Mouse (Mus musculus): Measurements from ENCODE around the gene Cxcl2.
A peak's percentile ranks its signal among the peaks of the same experiment; 100 is the strongest.

The Cxcl2 gene

GRCm38 (mm10) chr5:90903339-90904020 lies at the start of gene Cxcl2:
TSS of gene Cxcl2 (plus strand) at chr5:90903871.
- no peak for DNase-seq (ENCODE audit: low read depth)

GRCm38 (mm10) chr5:90855308-90856230 lies 48.1 kb upstream of the Cxcl2 start:
- peak; percentile 51 for DNase-seq (ENCODE audit: low read depth)

GRCm38 (mm10) chr5:90857463-90857862 lies 46.2 kb upstream of the Cxcl2 start:
- peak; percentile 53 for DNase-seq (ENCODE audit: low read depth)

- no peak for DNase-seq (ENCODE audit: low read depth)
These were observed 45.2 kb upstream of the Cxcl2 start for GRCm38 (mm10) chr5:90858429-90858828.

GRCm38 (mm10) chr5:90859031-90859430 lies 44.6 kb upstream of the Cxcl2 start:
- DNase-seq (ENCODE audit: low read depth), result peak; percentile 50

- no peak for DNase-seq (ENCODE audit: low read depth)
These were observed 41.7 kb upstream of the Cxcl2 start for GRCm38 (mm10) chr5:90861876-90862375.

- peak; percentile 72 for DNase-seq (ENCODE audit: low read depth)
These were observed 36.9 kb upstream of the Cxcl2 start for GRCm38 (mm10) chr5:90866770-90867169.

- DNase-seq (ENCODE audit: low read depth), result no peak
These were observed 31.3 kb upstream of the Cxcl2 start for GRCm38 (mm10) chr5:90872377-90872776.

GRCm38 (mm10) chr5:90876045-90876444 lies 27.6 kb upstream of the Cxcl2 start:
- DNase-seq (ENCODE audit: low read depth), result peak; percentile 93

- DNase-seq (ENCODE audit: low read depth), result peak; percentile 55
These were observed 27.0 kb upstream of the Cxcl2 start for GRCm38 (mm10) chr5:90876471-90877172.

GRCm38 (mm10) chr5:90877173-90877512 lies 26.5 kb upstream of the Cxcl2 start:
- no peak for DNase-seq (ENCODE audit: low read depth)

GRCm38 (mm10) chr5:90879307-90880014 lies 24.2 kb upstream of the Cxcl2 start:
- DNase-seq (ENCODE audit: low read depth), result no peak

- peak; percentile 39 for DNase-seq (ENCODE audit: low read depth)
These were observed 23.3 kb upstream of the Cxcl2 start for GRCm38 (mm10) chr5:90880335-90880850.

- peak; percentile 34 for DNase-seq (ENCODE audit: low read depth)
These were observed 22.6 kb upstream of the Cxcl2 start for GRCm38 (mm10) chr5:90881021-90881420.

GRCm38 (mm10) chr5:90881682-90882081 lies 22.0 kb upstream of the Cxcl2 start:
- peak; percentile 89 for DNase-seq (ENCODE audit: low read depth)

- no peak for DNase-seq (ENCODE audit: low read depth)
These were observed 21.5 kb upstream of the Cxcl2 start for GRCm38 (mm10) chr5:90882146-90882545.

GRCm38 (mm10) chr5:90884628-90885242 lies 18.9 kb upstream of the Cxcl2 start:
- DNase-seq (ENCODE audit: low read depth), result peak; percentile 57

GRCm38 (mm10) chr5:90888661-90889060 lies 15.0 kb upstream of the Cxcl2 start:
- no peak for DNase-seq (ENCODE audit: low read depth)

GRCm38 (mm10) chr5:90890519-90891463 lies 12.9 kb upstream of the Cxcl2 start, which contains the start of gene Cxcl1:
TSS of gene Cxcl1 (plus strand) at chr5:90891241.
- peak; percentile 77 for DNase-seq (ENCODE audit: low read depth)

- no peak for DNase-seq (ENCODE audit: low read depth)
These were observed 12.2 kb upstream of the Cxcl2 start for GRCm38 (mm10) chr5:90891464-90891813.
